Mouse (Mus musculus) hindbrain, embryonic 12.5 days (tissue): Measurements from ENCODE around the gene Cmtm3. TPM values are rescaled to one million over a fixed set of nuclear protein-coding genes. Genes with fewer than 3 reads are reported as not detected.

Source experiments
- ATAC-seq: fragments of 200-750 bp; cut with Nextera tagmentation; 2 replicates; pipeline ENCODE4 v1.8.0; 2017; ENCODE audit warnings: moderate TSS enrichment; ENCODE audit not compliant: low FRiP score
- H3K27ac ChIP-seq: fragments of 300-500 bp; sonication (generic); 2 replicates; pipeline ENCODE4 v1.5.1; 2016; ENCODE audit warnings: mild to moderate bottlenecking
- H3K27me3 ChIP-seq: fragments of 300-500 bp; sonication (generic); 2 replicates; pipeline ENCODE4 v1.6.1; 2016; ENCODE audit warnings: mild to moderate bottlenecking
- H3K36me3 ChIP-seq: fragments of 300-500 bp; sonication (generic); 2 replicates; pipeline ENCODE4 v1.6.1; 2016; ENCODE audit warnings: mild to moderate bottlenecking
- H3K4me1 ChIP-seq: fragments of 300-500 bp; sonication (generic); 2 replicates; pipeline ENCODE4 v1.6.1; 2016
- H3K4me2 ChIP-seq: fragments of 300-500 bp; sonication (generic); replicated peaks from 2 replicates; pipeline ENCODE4 v1.6.1; 2016; ENCODE audit warnings: mild to moderate bottlenecking
- H3K4me3 ChIP-seq: fragments of 300-500 bp; sonication (generic); 2 replicates; pipeline ENCODE4 v1.5.1; 2016; ENCODE audit warnings: mild to moderate bottlenecking
- H3K9ac ChIP-seq: fragments of 300-500 bp; sonication (generic); 2 replicates; pipeline ENCODE4 v1.6.1; 2016; ENCODE audit warnings: mild to moderate bottlenecking, moderate library complexity
- H3K9me3 ChIP-seq: fragments of 300-500 bp; sonication (generic); replicated peaks from 2 replicates; pipeline ENCODE4 v1.6.1; 2016; ENCODE audit warnings: mild to moderate bottlenecking
- WGBS: fragments of 180-500 bp; shearing (Covaris S2); methylation state at CpG from one replicate; pipeline ENCODE4 v1.1.7; 2016; 5-methylcytosine and 5-hydroxymethylcytosine counted together
- polyA plus RNA-seq: library from polyadenylated mRNA; unstranded; fragments of >200 nt; fragmentation: Nextera tagmentation; extraction: Ambion mirVana; gene quantifications from 2 replicates; pipeline ENCODE4 v1.2.1, GENCODE M21; 2016

The Cmtm3 gene
- polyA plus RNA-seq, 1 experiment from 2014 or later: 84.4 TPM

GRCm38 (mm10) chr8:104332665-104333631 lies 6.3 kb upstream of the Cmtm3 start:
- WGBS: 75% methylated on average over 5 of the region's 5 CpGs
- no peak overlapping the region for H3K9ac ChIP-seq
- no peak overlapping the region for H3K27ac ChIP-seq
- H3K9me3 ChIP-seq: no peaks in the 10 kb centered on the region
- no peak overlapping the region for H3K4me2 ChIP-seq
- H3K36me3 ChIP-seq: no peaks in the 10 kb centered on the region
- no peaks in the 10 kb centered on the region for H3K27me3 ChIP-seq
- H3K4me3 ChIP-seq: no peak overlapping the region
- no peaks in the 10 kb centered on the region for H3K4me1 ChIP-seq
- no peak for ATAC-seq

- no peak overlapping the region for H3K4me2 ChIP-seq
- no peak for ATAC-seq
- WGBS: 74% methylated on average over 5 of the region's 5 CpGs
- H3K9me3 ChIP-seq: no peaks in the 10 kb centered on the region
- H3K4me1 ChIP-seq: no peaks in the 10 kb centered on the region
- no peak overlapping the region for H3K4me3 ChIP-seq
- H3K27me3 ChIP-seq: no peaks in the 10 kb centered on the region
- H3K36me3 ChIP-seq: no peaks in the 10 kb centered on the region
- no peak overlapping the region for H3K27ac ChIP-seq
- no peak overlapping the region for H3K9ac ChIP-seq
These were observed 5.4 kb upstream of the Cmtm3 start for GRCm38 (mm10) chr8:104333786-104334185.

GRCm38 (mm10) chr8:104334196-104334595 lies 5.0 kb upstream of the Cmtm3 start:
- Histone ChIP-seq H3K4me2 (no peak overlapping the region), H3K27me3 (no peaks in the 10 kb centered on the region), H3K4me1 (peaks cover under 1% of the 10 kb centered on the region; the same call in 1 of the 2 replicates), H3K9me3 (no peaks in the 10 kb centered on the region), H3K9ac (no peak overlapping the region), H3K36me3 (no peaks in the 10 kb centered on the region), H3K27ac (no peak overlapping the region), H3K4me3 (no peak overlapping the region)
- 73% methylated on average over 1 of the region's 1 CpGs for WGBS
- ATAC-seq: no peak

- no peaks in the 10 kb centered on the region for H3K36me3 ChIP-seq
- 69% methylated on average over 1 of the region's 1 CpGs for WGBS
- H3K9me3 ChIP-seq: no peaks in the 10 kb centered on the region
- no peaks in the 10 kb centered on the region for H3K27me3 ChIP-seq
- H3K27ac ChIP-seq: no peak overlapping the region
- no peak overlapping the region for H3K4me2 ChIP-seq
- ATAC-seq: no peak
- H3K4me1 ChIP-seq: peaks cover 19% of the 10 kb centered on the region; the same call in 1 of the 2 replicates
- H3K9ac ChIP-seq: no peak overlapping the region
- no peak overlapping the region for H3K4me3 ChIP-seq
These were observed 2.4 kb upstream of the Cmtm3 start for GRCm38 (mm10) chr8:104336806-104337205.

GRCm38 (mm10) chr8:104337890-104338289 lies 1.3 kb upstream of the Cmtm3 start:
- H3K36me3 ChIP-seq: no peaks in the 10 kb centered on the region
- no peak overlapping the region for H3K4me2 ChIP-seq
- H3K4me1 ChIP-seq: peaks cover 19% of the 10 kb centered on the region; the same call in 1 of the 2 replicates
- no peak overlapping the region for H3K27ac ChIP-seq
- WGBS: 43% methylated on average over 3 of the region's 3 CpGs
- no peak for ATAC-seq
- no peak overlapping the region for H3K9ac ChIP-seq
- no peaks in the 10 kb centered on the region for H3K27me3 ChIP-seq
- no peak overlapping the region for H3K4me3 ChIP-seq
- no peaks in the 10 kb centered on the region for H3K9me3 ChIP-seq

- Histone ChIP-seq H3K9ac (peak overlapping the region; percentile 78), H3K27me3 (no peaks in the 10 kb centered on the region), H3K36me3 (no peaks in the 10 kb centered on the region), H3K9me3 (no peaks in the 10 kb centered on the region), H3K4me2 (peak overlapping the region; percentile 74), H3K27ac (0 out of 2 replicates have a peak overlapping the region, but pooled peaks have one; percentile 66), H3K4me1 (peaks cover 23% of the 10 kb centered on the region; the same call in 1 of the 2 replicates), H3K4me3 (peak overlapping the region; percentile 54)
- 4% methylated on average over 6 of the region's 6 CpGs for WGBS
- peak; percentile 24 for ATAC-seq
These were observed 698 bp downstream of the Cmtm3 start for GRCm38 (mm10) chr8:104339983-104340232.

- Histone ChIP-seq H3K27ac (peak overlapping the region; percentile 66), H3K9ac (peak overlapping the region; percentile 78), H3K4me3 (peak overlapping the region; percentile 54), H3K27me3 (no peaks in the 10 kb centered on the region), H3K4me2 (peak overlapping the region; percentile 74), H3K36me3 (no peaks in the 10 kb centered on the region), H3K4me1 (peaks cover 23% of the 10 kb centered on the region; the same call in 1 of the 2 replicates), H3K9me3 (no peaks in the 10 kb centered on the region)
- peak; percentile 82 for ATAC-seq
- under 1% methylated on average over 53 of the region's 54 CpGs for WGBS
These were observed 1.3 kb downstream of the Cmtm3 start for GRCm38 (mm10) chr8:104340233-104341105.

- no peaks in the 10 kb centered on the region for H3K9me3 ChIP-seq
- ATAC-seq: peak; percentile 69
- H3K36me3 ChIP-seq: no peaks in the 10 kb centered on the region
- under 1% methylated on average over 24 of the region's 24 CpGs for WGBS
- H3K4me1 ChIP-seq: peaks cover 23% of the 10 kb centered on the region; the same call in 1 of the 2 replicates
- H3K27me3 ChIP-seq: no peaks in the 10 kb centered on the region
- H3K4me3 ChIP-seq: peak overlapping the region; percentile 54
- H3K4me2 ChIP-seq: peak overlapping the region; percentile 74
- H3K27ac ChIP-seq: peak overlapping the region; percentile 66
- H3K9ac ChIP-seq: peak overlapping the region; percentile 78
These were observed 1.9 kb downstream of the Cmtm3 start for GRCm38 (mm10) chr8:104341106-104341561.

GRCm38 (mm10) chr8:104341678-104342077 lies 2.5 kb downstream of the Cmtm3 start:
- peaks cover 23% of the 10 kb centered on the region; the same call in 1 of the 2 replicates for H3K4me1 ChIP-seq
- H3K27ac ChIP-seq: no peak overlapping the region
- no peaks in the 10 kb centered on the region for H3K9me3 ChIP-seq
- H3K9ac ChIP-seq: no peak overlapping the region
- peak overlapping the region; percentile 54 for H3K4me3 ChIP-seq
- WGBS: 40% methylated on average over 6 of the region's 6 CpGs
- H3K4me2 ChIP-seq: peak overlapping the region; percentile 74
- ATAC-seq: 0 out of 2 replicates have a peak, but pooled peaks have one; percentile 3
- H3K27me3 ChIP-seq: no peaks in the 10 kb centered on the region
- H3K36me3 ChIP-seq: no peaks in the 10 kb centered on the region

GRCm38 (mm10) chr8:104342426-104342825 lies 3.2 kb downstream of the Cmtm3 start:
- Histone ChIP-seq H3K27me3 (no peaks in the 10 kb centered on the region), H3K4me1 (peaks cover 23% of the 10 kb centered on the region; the same call in 1 of the 2 replicates), H3K4me3 (no peak overlapping the region), H3K27ac (no peak overlapping the region), H3K9me3 (no peaks in the 10 kb centered on the region), H3K4me2 (no peak overlapping the region), H3K9ac (no peak overlapping the region), H3K36me3 (no peaks in the 10 kb centered on the region)
- 82% methylated on average over 5 of the region's 5 CpGs for WGBS
- no peak for ATAC-seq

GRCm38 (mm10) chr8:104343957-104344356 lies 4.7 kb downstream of the Cmtm3 start:
- no peak overlapping the region for H3K27ac ChIP-seq
- peaks cover 23% of the 10 kb centered on the region; the same call in 1 of the 2 replicates for H3K4me1 ChIP-seq
- H3K36me3 ChIP-seq: peaks cover 5% of the 10 kb centered on the region; the same call in 1 of the 2 replicates
- H3K4me2 ChIP-seq: no peak overlapping the region
- WGBS: 15% methylated on average over 7 of the region's 7 CpGs
- no peak overlapping the region for H3K9ac ChIP-seq
- no peaks in the 10 kb centered on the region for H3K9me3 ChIP-seq
- 0 out of 2 replicates have a peak, but pooled peaks have one; percentile 27 for ATAC-seq
- H3K27me3 ChIP-seq: no peaks in the 10 kb centered on the region
- H3K4me3 ChIP-seq: no peak overlapping the region

GRCm38 (mm10) chr8:104344622-104345021 lies 5.4 kb downstream of the Cmtm3 start:
- H3K4me1 ChIP-seq: peaks cover 19% of the 10 kb centered on the region; the same call in 1 of the 2 replicates
- no peaks in the 10 kb centered on the region for H3K9me3 ChIP-seq
- H3K4me2 ChIP-seq: no peak overlapping the region
- peaks cover 5% of the 10 kb centered on the region; the same call in 1 of the 2 replicates for H3K36me3 ChIP-seq
- no peak overlapping the region for H3K9ac ChIP-seq
- H3K4me3 ChIP-seq: no peak overlapping the region
- H3K27ac ChIP-seq: no peak overlapping the region
- no peaks in the 10 kb centered on the region for H3K27me3 ChIP-seq
- 94% methylated on average over 5 of the region's 5 CpGs for WGBS
- no peak for ATAC-seq
